Mouse (Mus musculus) megakaryocyte, embryonic 14.5 days (primary cell): ENCODE results near the gene Acadsb.

Experiments
- FLI1 ChIP-seq: IDR thresholded peaks from 2 replicates; pipeline ENCODE4 v1.6.1; 2012; ENCODE audit warnings: low read length, inconsistent platforms, mixed read lengths
- GATA1 ChIP-seq: IDR thresholded peaks from 3 replicates; pipeline ENCODE4 v1.6.1; 2012; ENCODE audit warnings: mixed read lengths, low read length, inconsistent platforms, borderline replicate concordance

DNA sequence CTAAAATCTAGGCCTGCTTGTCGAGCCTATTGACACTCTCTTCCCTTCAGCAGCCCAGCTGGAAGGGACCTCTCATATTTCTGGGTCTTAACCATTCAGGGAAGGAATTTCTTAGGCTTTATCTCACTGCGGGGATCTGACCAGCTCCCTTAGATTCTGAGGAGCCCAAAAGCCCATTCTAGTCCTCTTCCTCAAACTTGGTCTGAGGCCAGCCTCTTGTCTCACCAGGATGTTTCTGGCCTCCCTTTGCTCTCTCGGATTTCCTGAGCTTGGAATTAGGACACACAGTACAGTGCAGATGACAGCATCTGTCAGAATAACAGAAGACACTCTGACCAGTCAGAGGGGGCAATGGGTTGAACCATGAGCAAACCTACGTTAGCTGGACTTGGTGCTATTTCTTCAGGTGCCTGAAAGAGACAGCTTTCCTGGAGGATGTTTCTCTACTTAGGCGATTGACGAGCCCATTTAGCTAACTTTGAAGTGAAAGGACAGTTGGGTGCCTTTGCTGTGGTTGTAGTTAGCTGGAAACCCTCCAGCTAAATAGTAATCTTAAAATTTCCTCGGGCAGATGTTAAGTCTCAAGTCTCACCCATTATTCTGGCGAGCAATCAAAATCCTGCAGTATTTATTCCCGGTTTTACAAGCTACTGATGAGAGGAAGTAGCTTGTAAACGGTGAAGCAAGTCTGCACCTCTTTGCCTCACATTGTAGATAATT lies 980 bp downstream of the Acadsb start:
- TF ChIP-seq FLI1 (no peak), GATA1 (no peak)
